Mouse (Mus musculus): ENCODE results near the gene Dgki. TPM values are rescaled to one million over a fixed set of nuclear protein-coding genes. Genes with fewer than 3 reads are reported as not detected.

The Dgki gene
- polyA plus RNA-seq, 1 experiment, result 2.0 TPM

GRCm38 (mm10) chr6:37306616-37307015 is 6.6 kb upstream of the Dgki start:
- H3K4me1 ChIP-seq (ENCODE audit: control insufficient read depth, insufficient read depth, low read length), result no peaks in the 10 kb centered on the region
- H3K9me3 ChIP-seq (replicated peaks; ENCODE audit: control insufficient read depth, insufficient read depth, low read length, poor library complexity, severe bottlenecking), result no peaks in the 10 kb centered on the region
- H3K36me3 ChIP-seq (ENCODE audit: control insufficient read depth, insufficient read depth, low read length, poor library complexity, severe bottlenecking), result no peaks in the 10 kb centered on the region
- no peak overlapping the region for H3K9ac ChIP-seq (ENCODE audit: low read depth, poor library complexity, severe bottlenecking)
- no peak overlapping the region for H3K4me3 ChIP-seq (ENCODE audit: low read depth, low read length)
- TF ChIP-seq CTCF (IDR thresholded peaks at IDR 0.05; ENCODE audit: low read depth, low read length) (no peak), POLR2A (IDR thresholded peaks at IDR 0.05; ENCODE audit: insufficient read depth, low read length) (no peak), EP300 (IDR thresholded peaks at IDR 0.05; ENCODE audit: insufficient read depth, low read depth, low read length) (no peak)
- H3K27ac ChIP-seq (ENCODE audit: insufficient read depth, low read length), result no peak overlapping the region
- no peaks in the 10 kb centered on the region for H3K27me3 ChIP-seq (ENCODE audit: control insufficient read depth, insufficient read depth, low read length, poor library complexity, severe bottlenecking)

GRCm38 (mm10) chr6:37300492-37300891 is 508 bp upstream of the Dgki start:
- Histone ChIP-seq H3K36me3 (ENCODE audit: control insufficient read depth, insufficient read depth, low read length, poor library complexity, severe bottlenecking) (no peaks in the 10 kb centered on the region), H3K27me3 (ENCODE audit: control insufficient read depth, insufficient read depth, low read length, poor library complexity, severe bottlenecking) (peaks cover 14% of the 10 kb centered on the region), H3K4me1 (ENCODE audit: control insufficient read depth, insufficient read depth, low read length) (no peaks in the 10 kb centered on the region), H3K9me3 (replicated peaks; ENCODE audit: control insufficient read depth, insufficient read depth, low read length, poor library complexity, severe bottlenecking) (no peaks in the 10 kb centered on the region), H3K27ac (ENCODE audit: insufficient read depth, low read length) (no peak overlapping the region), H3K9ac (ENCODE audit: low read depth, poor library complexity, severe bottlenecking) (no peak overlapping the region), H3K4me3 (ENCODE audit: low read depth, low read length) (no peak overlapping the region)
- TF ChIP-seq CTCF (IDR thresholded peaks at IDR 0.05; ENCODE audit: low read depth, low read length), result no peak
- no peak for TF ChIP-seq POLR2A (IDR thresholded peaks at IDR 0.05; ENCODE audit: insufficient read depth, low read length)
- TF ChIP-seq EP300 (IDR thresholded peaks at IDR 0.05; ENCODE audit: insufficient read depth, low read depth, low read length), result no peak

GRCm38 (mm10) chr6:37298982-37299381 is 1.0 kb downstream of the Dgki start:
- no peak overlapping the region; the same call in 1 of the 2 replicates for H3K9ac ChIP-seq (ENCODE audit: low read depth, poor library complexity, severe bottlenecking)
- H3K36me3 ChIP-seq (ENCODE audit: control insufficient read depth, insufficient read depth, low read length, poor library complexity, severe bottlenecking), result no peaks in the 10 kb centered on the region
- H3K27ac ChIP-seq (ENCODE audit: insufficient read depth, low read length), result no peak overlapping the region
- H3K4me1 ChIP-seq (ENCODE audit: control insufficient read depth, insufficient read depth, low read length), result no peaks in the 10 kb centered on the region
- no peak for TF ChIP-seq CTCF (IDR thresholded peaks at IDR 0.05; ENCODE audit: low read depth, low read length)
- TF ChIP-seq POLR2A (IDR thresholded peaks at IDR 0.05; ENCODE audit: insufficient read depth, low read length), result no peak
- TF ChIP-seq EP300 (IDR thresholded peaks at IDR 0.05; ENCODE audit: insufficient read depth, low read depth, low read length), result no peak
- peaks cover 14% of the 10 kb centered on the region for H3K27me3 ChIP-seq (ENCODE audit: control insufficient read depth, insufficient read depth, low read length, poor library complexity, severe bottlenecking)
- H3K9me3 ChIP-seq (replicated peaks; ENCODE audit: control insufficient read depth, insufficient read depth, low read length, poor library complexity, severe bottlenecking), result no peaks in the 10 kb centered on the region
- no peak overlapping the region for H3K4me3 ChIP-seq (ENCODE audit: low read depth, low read length)

DNA sequence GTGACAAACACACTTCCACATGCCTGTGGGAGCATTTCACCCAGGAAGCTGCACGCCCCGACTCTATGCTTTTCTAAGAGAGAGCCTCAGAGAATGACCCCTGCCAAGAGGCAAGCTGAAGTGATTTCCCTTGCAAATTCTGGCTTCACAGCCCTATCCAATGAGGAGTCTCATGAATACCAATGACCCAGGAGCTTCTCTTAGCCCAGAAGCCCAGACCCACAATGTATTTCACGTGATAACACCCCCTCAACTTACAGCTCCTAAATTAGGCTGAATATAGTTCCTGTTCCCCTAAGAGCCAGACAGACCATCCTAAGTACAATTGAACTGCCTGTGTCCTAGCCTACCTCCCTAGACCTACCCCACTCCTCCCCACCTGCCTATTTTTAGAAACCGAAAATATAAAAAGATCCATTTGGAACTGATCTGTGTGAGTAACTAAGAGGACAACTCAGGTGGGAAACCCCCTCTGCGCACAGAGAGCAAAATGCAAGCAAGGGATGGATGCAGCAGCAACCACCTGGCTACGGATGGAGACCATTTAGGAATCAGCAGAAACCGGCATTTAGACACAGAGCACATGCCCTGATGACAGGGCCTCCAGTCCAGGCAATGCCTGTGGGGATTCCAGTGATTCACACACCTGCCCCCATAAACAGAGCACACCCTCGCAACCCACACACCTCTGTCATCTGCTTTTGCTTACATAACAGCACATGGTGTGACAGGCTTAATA is 2.1 kb downstream of the Dgki start:
- Histone ChIP-seq H3K27me3 (ENCODE audit: control insufficient read depth, insufficient read depth, low read length, poor library complexity, severe bottlenecking) (peaks cover 14% of the 10 kb centered on the region), H3K4me3 (ENCODE audit: low read depth, low read length) (no peak overlapping the region), H3K9me3 (replicated peaks; ENCODE audit: control insufficient read depth, insufficient read depth, low read length, poor library complexity, severe bottlenecking) (no peaks in the 10 kb centered on the region), H3K4me1 (ENCODE audit: control insufficient read depth, insufficient read depth, low read length) (no peaks in the 10 kb centered on the region), H3K36me3 (ENCODE audit: control insufficient read depth, insufficient read depth, low read length, poor library complexity, severe bottlenecking) (no peaks in the 10 kb centered on the region), H3K27ac (ENCODE audit: insufficient read depth, low read length) (no peak overlapping the region), H3K9ac (ENCODE audit: low read depth, poor library complexity, severe bottlenecking) (no peak overlapping the region)
- no peak for TF ChIP-seq EP300 (IDR thresholded peaks at IDR 0.05; ENCODE audit: insufficient read depth, low read depth, low read length)
- TF ChIP-seq CTCF (IDR thresholded peaks at IDR 0.05; ENCODE audit: low read depth, low read length), result no peak
- no peak for TF ChIP-seq POLR2A (IDR thresholded peaks at IDR 0.05; ENCODE audit: insufficient read depth, low read length)

- no peak overlapping the region for H3K27ac ChIP-seq (ENCODE audit: insufficient read depth, low read length)
- no peak overlapping the region for H3K9ac ChIP-seq (ENCODE audit: low read depth, poor library complexity, severe bottlenecking)
- no peaks in the 10 kb centered on the region for H3K27me3 ChIP-seq (ENCODE audit: control insufficient read depth, insufficient read depth, low read length, poor library complexity, severe bottlenecking)
- H3K9me3 ChIP-seq (replicated peaks; ENCODE audit: control insufficient read depth, insufficient read depth, low read length, poor library complexity, severe bottlenecking), result no peaks in the 10 kb centered on the region
- H3K4me3 ChIP-seq (ENCODE audit: low read depth, low read length), result no peak overlapping the region
- H3K4me1 ChIP-seq (ENCODE audit: control insufficient read depth, insufficient read depth, low read length), result no peaks in the 10 kb centered on the region
- TF ChIP-seq POLR2A (IDR thresholded peaks at IDR 0.05; ENCODE audit: insufficient read depth, low read length) (no peak), CTCF (IDR thresholded peaks at IDR 0.05; ENCODE audit: low read depth, low read length) (no peak), EP300 (IDR thresholded peaks at IDR 0.05; ENCODE audit: insufficient read depth, low read depth, low read length) (no peak)
- no peaks in the 10 kb centered on the region for H3K36me3 ChIP-seq (ENCODE audit: control insufficient read depth, insufficient read depth, low read length, poor library complexity, severe bottlenecking)
Observed at GRCm38 (mm10) chr6:37292068-37292467, 7.9 kb downstream of the Dgki start.

DNA sequence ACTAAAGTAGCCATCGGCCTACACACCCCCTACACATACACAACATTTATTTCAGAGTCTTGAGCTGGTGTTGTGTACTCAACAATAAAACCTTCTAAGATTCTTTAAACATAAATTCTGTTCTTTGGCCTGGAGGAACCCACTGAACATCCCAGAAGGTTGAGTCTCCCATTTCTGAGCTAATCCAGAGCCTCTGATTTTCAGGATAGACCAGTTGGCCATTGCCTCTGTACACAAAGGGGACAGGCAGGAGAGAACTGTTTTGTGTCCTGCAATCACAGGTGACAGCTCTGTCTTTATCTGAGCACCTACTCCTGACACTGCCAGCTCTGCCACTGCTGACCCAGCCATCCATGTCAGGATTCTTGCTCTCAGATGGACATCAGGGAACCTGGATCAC is 8.8 kb downstream of the Dgki start:
- Histone ChIP-seq H3K27me3 (ENCODE audit: control insufficient read depth, insufficient read depth, low read length, poor library complexity, severe bottlenecking) (no peaks in the 10 kb centered on the region), H3K27ac (ENCODE audit: insufficient read depth, low read length) (no peak overlapping the region), H3K4me1 (ENCODE audit: control insufficient read depth, insufficient read depth, low read length) (no peaks in the 10 kb centered on the region), H3K36me3 (ENCODE audit: control insufficient read depth, insufficient read depth, low read length, poor library complexity, severe bottlenecking) (no peaks in the 10 kb centered on the region), H3K4me3 (ENCODE audit: low read depth, low read length) (no peak overlapping the region), H3K9ac (ENCODE audit: low read depth, poor library complexity, severe bottlenecking) (no peak overlapping the region), H3K9me3 (replicated peaks; ENCODE audit: control insufficient read depth, insufficient read depth, low read length, poor library complexity, severe bottlenecking) (no peaks in the 10 kb centered on the region)
- TF ChIP-seq POLR2A (IDR thresholded peaks at IDR 0.05; ENCODE audit: insufficient read depth, low read length), result no peak
- TF ChIP-seq EP300 (IDR thresholded peaks at IDR 0.05; ENCODE audit: insufficient read depth, low read depth, low read length), result no peak
- TF ChIP-seq CTCF (IDR thresholded peaks at IDR 0.05; ENCODE audit: low read depth, low read length), result no peak
